Mouse (Mus musculus) MEL (cell line): ENCODE data around the gene Micu1. TPM values are rescaled to one million over a fixed set of nuclear protein-coding genes. Genes with fewer than 3 reads are reported as not detected.
A peak's percentile ranks its signal among the peaks of the same experiment; 100 is the strongest.

Source experiments
- DNase-seq: peaks from one replicate; pipeline ENCODE4 v3.0.0; 2011; ENCODE audit warnings: low read depth, low spot score
- H3K27ac ChIP-seq: 2 replicates; pipeline ENCODE4 v1.5.1; 2012; ENCODE audit warnings: low read depth, mild to moderate bottlenecking, control low read depth, low read length, moderate library complexity; ENCODE audit not compliant: control insufficient read depth
- H3K27me3 ChIP-seq, 2 experiments: fragments of 150-350 bp in 1 of 2; sonication (generic) in 1 of 2; 2 replicates each; pipeline ENCODE4 v1.6.1; 2012; ENCODE audit warnings: low read length in 2 of 2, mild to moderate bottlenecking in 2 of 2, improper control_type of control experiment in 1 of 2, moderate library complexity in 1 of 2; ENCODE audit not compliant: insufficient read depth in 2 of 2, control insufficient read depth in 1 of 2
- H3K36me3 ChIP-seq, 2 experiments: 2 replicates each; pipeline ENCODE4 v1.6.1; 2012 to 2014; ENCODE audit warnings: low read length in 2 of 2, improper control_type of control experiment in 1 of 2, inconsistent platforms in 1 of 2, mild to moderate bottlenecking in 1 of 2; ENCODE audit not compliant: insufficient read depth in 2 of 2, control insufficient read depth in 1 of 2
- H3K4me1 ChIP-seq, 2 experiments: fragments of 150-350 bp in 1 of 2; sonication (generic) in 1 of 2; 2 replicates each; pipeline ENCODE4 v1.6.1; 2012; ENCODE audit warnings: low read length in 2 of 2, improper control_type of control experiment in 1 of 2, mild to moderate bottlenecking in 1 of 2; ENCODE audit not compliant: insufficient read depth in 2 of 2, control insufficient read depth in 1 of 2
- H3K4me3 ChIP-seq, 2 experiments: fragments of 150-350 bp in 1 of 2; sonication (generic) in 1 of 2; 2 replicates each; pipeline ENCODE4 v1.5.1; 2012; ENCODE audit warnings: low read depth in 2 of 2, low read length in 2 of 2, mild to moderate bottlenecking in 2 of 2, moderate library complexity in 2 of 2, control low read depth in 1 of 2, improper control_type of control experiment in 1 of 2; ENCODE audit not compliant: control insufficient read depth in 1 of 2, insufficient read depth in 1 of 2
- H3K79me2 ChIP-seq: 2 replicates; pipeline ENCODE4 v1.6.1; 2012; ENCODE audit warnings: mild to moderate bottlenecking, low read length, moderate library complexity; ENCODE audit not compliant: control insufficient read depth, poor library complexity, insufficient read depth
- H3K9ac ChIP-seq: 2 replicates; pipeline ENCODE4 v1.6.1; 2012; ENCODE audit warnings: low read depth, mild to moderate bottlenecking, control low read depth, low read length, moderate library complexity; ENCODE audit not compliant: control insufficient read depth, poor library complexity, severe bottlenecking
- H3K9me3 ChIP-seq: fragments of 150-350 bp; sonication (generic); replicated peaks from 2 replicates; pipeline ENCODE4 v1.6.1; 2012; ENCODE audit warnings: mild to moderate bottlenecking, low read length, improper control_type of control experiment, moderate library complexity; ENCODE audit not compliant: insufficient read depth
- CHD2 ChIP-seq: IDR thresholded peaks from 2 replicates; pipeline ENCODE4 v1.6.1; 2011; ENCODE audit warnings: low read length, improper control_type of control experiment
- CTCF ChIP-seq, 3 experiments: IDR thresholded peaks in 2 of 3; conservative IDR thresholded peaks in 1 of 3; 2 replicates each; pipeline ENCODE4 v1.5.1; 2011 to 2012; ENCODE audit warnings: low read length in 3 of 3, low read depth in 2 of 3, mild to moderate bottlenecking in 2 of 3, improper control_type of control experiment in 1 of 3, inconsistent platforms in 1 of 3, mixed read lengths in 1 of 3, moderate library complexity in 1 of 3; ENCODE audit not compliant: control insufficient read depth in 1 of 3, insufficient read depth in 1 of 3, poor library complexity in 1 of 3, severe bottlenecking in 1 of 3
- ETS1 ChIP-seq: IDR thresholded peaks from 2 replicates; pipeline ENCODE4 v1.6.1; 2012; ENCODE audit warnings: low read depth, mild to moderate bottlenecking, inconsistent platforms, low read length, improper control_type of control experiment, moderate library complexity
- HCFC1 ChIP-seq: IDR thresholded peaks from 2 replicates; pipeline ENCODE4 v1.6.1; 2012; ENCODE audit warnings: low read depth, mild to moderate bottlenecking, inconsistent platforms, low read length, improper control_type of control experiment, moderate library complexity
- JUND ChIP-seq: IDR thresholded peaks from 2 replicates; pipeline ENCODE4 v1.6.1; 2011; ENCODE audit warnings: low read depth, mild to moderate bottlenecking, improper control_type of control experiment, low read length
- KAT2A ChIP-seq: conservative IDR thresholded peaks from 2 replicates; pipeline ENCODE4 v1.6.1; 2012; ENCODE audit warnings: low read depth, low read length, improper control_type of control experiment, inconsistent platforms
- MAZ ChIP-seq: IDR thresholded peaks from 2 replicates; pipeline ENCODE4 v1.6.1; 2012; ENCODE audit warnings: low read depth, mild to moderate bottlenecking, inconsistent platforms, low read length, improper control_type of control experiment
- MYB ChIP-seq: IDR thresholded peaks from 2 replicates; pipeline ENCODE4 v1.6.1; 2011; ENCODE audit warnings: mild to moderate bottlenecking, low read depth, low read length, improper control_type of control experiment
- POLR2AphosphoS2 ChIP-seq: IDR thresholded peaks from 2 replicates; pipeline ENCODE4 v1.6.1; 2011; ENCODE audit warnings: low read length, improper control_type of control experiment
- POLR2AphosphoS5 ChIP-seq: IDR thresholded peaks from 2 replicates; pipeline ENCODE4 v1.6.1; 2012; ENCODE audit warnings: low read depth, borderline replicate concordance, mild to moderate bottlenecking, inconsistent platforms, low read length, moderate library complexity, mixed read lengths
- RAD21 ChIP-seq: IDR thresholded peaks from 2 replicates; pipeline ENCODE4 v1.6.1; 2011; ENCODE audit warnings: mild to moderate bottlenecking, low read depth, low read length, improper control_type of control experiment
- SIN3A ChIP-seq: IDR thresholded peaks from 2 replicates; pipeline ENCODE4 v1.6.1; 2012; ENCODE audit warnings: low read length, improper control_type of control experiment, inconsistent platforms
- SMC3 ChIP-seq: IDR thresholded peaks from 2 replicates; pipeline ENCODE4 v1.6.1; 2011; ENCODE audit warnings: low read depth, low read length, improper control_type of control experiment
- TBP ChIP-seq: IDR thresholded peaks from 2 replicates; pipeline ENCODE4 v1.8.0; 2011; ENCODE audit warnings: low read depth, low read length, improper control_type of control experiment
- TCF12 ChIP-seq: IDR thresholded peaks from 2 replicates; pipeline ENCODE4 v1.6.1; 2014; ENCODE audit warnings: low read depth, mild to moderate bottlenecking, inconsistent platforms, low read length, improper control_type of control experiment, moderate library complexity
- USF1 ChIP-seq: IDR thresholded peaks from 2 replicates; pipeline ENCODE4 v1.6.1; 2014; ENCODE audit warnings: low read depth, mild to moderate bottlenecking, inconsistent platforms, low read length, improper control_type of control experiment, moderate library complexity
- polyA plus RNA-seq, 2 experiments: library from polyadenylated mRNA; stranded (reverse) in 1 of 2; unstranded in 1 of 2; fragments of >175 nt in 1 of 2; fragments of >200 nt in 1 of 2; gene quantifications; 2 replicates each; pipeline versions ENCODE4 v1.2.1 to v1.2.4; 2012; ENCODE audit warnings: low replicate concordance in 2 of 2, low read depth in 1 of 2; ENCODE audit not compliant: insufficient read length in 2 of 2, insufficient read depth in 1 of 2, missing spikeins in 1 of 2
- total RNA-seq: library from RNA; depleted of rRNA; stranded (reverse); fragments of 300-350 nt; gene quantifications from 2 replicates; pipeline ENCODE4 v1.2.3, GENCODE M21; 2012

Gene Micu1
- total and polyA plus RNA-seq, 3 experiments: 18.0 to 26.8 TPM; not detected in 1

DNA sequence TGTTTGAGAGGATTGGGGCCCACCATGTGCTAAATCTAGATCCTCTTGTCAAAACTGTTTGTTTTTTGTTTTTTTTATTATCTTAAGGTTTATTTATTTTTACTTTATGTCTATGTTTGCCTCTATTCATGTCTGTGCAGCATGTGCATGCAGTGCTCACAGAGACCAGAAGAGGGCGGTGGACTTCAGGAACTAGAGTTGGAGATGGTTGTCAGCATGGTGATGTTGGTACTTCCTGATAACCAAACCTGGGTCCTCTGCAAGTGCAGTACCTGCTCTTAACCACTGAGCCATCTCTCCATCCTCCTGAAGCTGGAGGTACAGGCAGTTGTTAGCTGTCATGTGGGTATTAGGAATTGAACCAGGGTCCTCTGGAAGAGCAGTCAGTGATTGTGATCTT lies 8.0 kb downstream of the Micu1 start:
- no peak overlapping the region for H3K9ac ChIP-seq
- H3K36me3 ChIP-seq: no peaks in the 10 kb centered on the region
- H3K9me3 ChIP-seq: no peaks in the 10 kb centered on the region
- peak; percentile 42 for TF ChIP-seq SMC3
- no peak for TF ChIP-seq KAT2A
- no peak for TF ChIP-seq SIN3A
- TF ChIP-seq RAD21: peak; percentile 34
- TF ChIP-seq TBP: no peak
- peak; percentile 53 to 60 (median 56) for TF ChIP-seq CTCF (IDR thresholded peaks at IDR 0.05 in 2 of 3, conservative IDR thresholded peaks at IDR 0.05 in 1 of 3; ENCODE audit: control insufficient read depth in 1 of 3, insufficient read depth in 1 of 3, low read depth in 2 of 3, low read length in 3 of 3, poor library complexity in 1 of 3, severe bottlenecking in 1 of 3)
- H3K27me3 ChIP-seq: no peaks in the 10 kb centered on the region
- no peaks in the 10 kb centered on the region for H3K4me1 ChIP-seq
- H3K4me3 ChIP-seq: no peak overlapping the region
- no peaks in the 10 kb centered on the region; the same call in 1 of the 2 replicates for H3K79me2 ChIP-seq
- H3K27ac ChIP-seq: no peak overlapping the region
- DNase-seq: peak; percentile 69

GRCm38 (mm10) chr10:59712062-59712461 lies 9.8 kb downstream of the Micu1 start:
- no peaks in the 10 kb centered on the region for H3K79me2 ChIP-seq
- H3K9ac ChIP-seq: no peak overlapping the region
- no peaks in the 10 kb centered on the region for H3K36me3 ChIP-seq
- no peaks in the 10 kb centered on the region for H3K4me1 ChIP-seq
- H3K9me3 ChIP-seq: no peaks in the 10 kb centered on the region
- no peak overlapping the region for H3K27ac ChIP-seq
- TF ChIP-seq MYB: no peak
- no peak for TF ChIP-seq JUND
- no peak for TF ChIP-seq ETS1
- no peak for TF ChIP-seq POLR2AphosphoS5
- TF ChIP-seq KAT2A: no peak
- no peak for TF ChIP-seq SIN3A
- TF ChIP-seq USF1: no peak
- TF ChIP-seq POLR2AphosphoS2: no peak
- TF ChIP-seq MAZ: no peak
- TF ChIP-seq CHD2: no peak
- no peak for TF ChIP-seq RAD21
- no peaks in the 10 kb centered on the region for H3K27me3 ChIP-seq
- no peak for DNase-seq
- H3K4me3 ChIP-seq: no peak overlapping the region

DNA sequence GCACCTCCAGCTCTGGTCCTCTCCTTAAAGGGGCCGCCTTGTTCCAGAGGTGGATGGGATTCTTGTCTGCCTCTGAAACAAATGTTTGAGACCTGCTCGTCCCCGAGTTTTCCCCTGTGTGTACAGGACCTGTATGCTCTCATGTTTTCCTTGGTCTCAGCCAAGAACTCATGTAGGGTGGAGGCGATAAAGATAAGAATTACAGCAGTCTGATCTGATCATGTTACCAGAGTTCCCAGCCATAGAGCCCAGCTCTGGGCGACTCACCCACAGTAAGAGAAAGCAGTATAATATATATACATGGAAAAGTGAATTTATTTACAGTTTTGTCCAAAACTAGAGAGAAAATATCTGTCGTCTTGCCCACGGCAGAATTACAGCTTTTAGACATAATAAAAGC lies 17.7 kb downstream of the Micu1 start:
- Histone ChIP-seq H3K36me3 (peaks cover 0 to 7% of the 10 kb centered on the region in 2 experiments; a peak in 2 of 4 replicates), H3K27me3 (no peaks in the 10 kb centered on the region), H3K79me2 (no peaks in the 10 kb centered on the region), H3K9me3 (no peaks in the 10 kb centered on the region), H3K4me1 (peaks cover 3 to 6% of the 10 kb centered on the region in 2 experiments), H3K9ac (no peak overlapping the region), H3K4me3 (no peak overlapping the region), H3K27ac (no peak overlapping the region)
- TF ChIP-seq TCF12 (no peak), HCFC1 (no peak)
- no peak for DNase-seq
